Mouse (Mus musculus) testis, adult 2 months (tissue): ENCODE data around the gene Nrxn1.

Experiments
- CTCF ChIP-seq: fragments of 200-500 bp; IDR thresholded peaks from 2 replicates; pipeline ENCODE4 v1.5.1; 2012; ENCODE audit warnings: low read depth, mild to moderate bottlenecking, inconsistent platforms, low read length, moderate library complexity; ENCODE audit not compliant: control insufficient read depth, insufficient read depth, insufficient replicate concordance
- POLR2A ChIP-seq: fragments of 200-500 bp; IDR thresholded peaks from 2 replicates; pipeline ENCODE4 v1.6.1; 2012; ENCODE audit warnings: low read depth, mild to moderate bottlenecking, inconsistent platforms, low read length, moderate library complexity; ENCODE audit not compliant: control insufficient read depth

GRCm38 (mm10) chr17:90812485-90812884 lies 280.4 kb downstream of the Nrxn1 start:
- TF ChIP-seq CTCF = no peak
- no peak for TF ChIP-seq POLR2A
